Mouse (Mus musculus) forebrain, embryonic 10.5 days (tissue): ENCODE results near the gene Enox1. TPM values are rescaled to one million over a fixed set of nuclear protein-coding genes. Genes with fewer than 3 reads are reported as not detected.

Experiments
- DNase-seq: peaks from one replicate; pipeline ENCODE4 v3.0.0-alpha.2; 2017; ENCODE audit warnings: low spot score; ENCODE audit errors: extremely low spot score
- H3K27ac ChIP-seq: fragments of 300-500 bp; sonication (generic); 2 replicates; pipeline ENCODE4 v1.5.1; 2016; ENCODE audit warnings: mild to moderate bottlenecking
- H3K27me3 ChIP-seq: fragments of 300-500 bp; sonication (generic); 2 replicates; pipeline ENCODE4 v1.6.1; 2016; ENCODE audit warnings: mild to moderate bottlenecking; ENCODE audit not compliant: poor library complexity, severe bottlenecking
- H3K36me3 ChIP-seq: fragments of 300-500 bp; sonication (generic); replicated peaks from 2 replicates; pipeline ENCODE4 v1.6.1; 2016; ENCODE audit warnings: mild to moderate bottlenecking, moderate library complexity
- H3K4me1 ChIP-seq: fragments of 300-500 bp; sonication (generic); 2 replicates; pipeline ENCODE4 v1.6.1; 2016
- H3K4me3 ChIP-seq: fragments of 300-500 bp; sonication (generic); 2 replicates; pipeline ENCODE4 v1.5.1; 2016; ENCODE audit warnings: mild to moderate bottlenecking, moderate library complexity
- H3K9me3 ChIP-seq: fragments of 300-500 bp; sonication (generic); 2 replicates; pipeline ENCODE4 v1.6.1; 2016; ENCODE audit warnings: mild to moderate bottlenecking, moderate library complexity
- WGBS: fragments of 180-500 bp; shearing (Covaris S2); methylation state at CpG from one replicate; pipeline ENCODE4 v1.1.7; 2016; 5-methylcytosine and 5-hydroxymethylcytosine counted together
- polyA plus RNA-seq: library from polyadenylated mRNA; unstranded; fragments of >200 nt; fragmentation: Nextera tagmentation; extraction: Ambion mirVana; gene quantifications from 2 replicates; pipeline ENCODE4 v1.2.1, GENCODE M21; 2016

Enox1 gene
- polyA plus RNA-seq, 1 experiment from 2014 or later = 11.9 TPM

DNA sequence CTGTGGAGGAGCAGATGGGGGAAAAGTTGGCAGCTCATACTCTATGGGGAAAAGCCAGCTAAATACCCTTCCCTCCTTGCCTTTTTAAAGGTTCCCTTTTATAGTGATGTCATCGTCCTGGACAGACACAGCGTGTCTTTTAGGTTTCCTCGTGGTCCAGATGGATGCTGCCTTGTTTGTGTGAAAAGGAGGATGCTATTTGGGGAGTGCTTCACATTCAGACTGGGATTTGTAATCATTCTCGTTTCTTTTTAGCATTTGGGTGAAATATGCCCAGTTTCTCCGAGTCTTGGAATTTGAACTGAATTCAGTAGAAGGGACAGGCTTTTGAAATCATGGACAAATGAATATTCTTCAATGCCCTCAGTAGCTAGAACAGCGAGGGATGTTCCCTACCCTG, 58.3 kb downstream of the Enox1 start:
- H3K4me1 ChIP-seq = no peaks in the 10 kb centered on the region
- H3K27me3 ChIP-seq = no peaks in the 10 kb centered on the region
- no peak for DNase-seq
- no peak overlapping the region for H3K27ac ChIP-seq
- no peaks in the 10 kb centered on the region for H3K36me3 ChIP-seq
- H3K9me3 ChIP-seq = no peaks in the 10 kb centered on the region
- 93% methylated on average over 6 of the region's 6 CpGs for WGBS
- H3K4me3 ChIP-seq = no peak overlapping the region

GRCm38 (mm10) chr14:77225346-77225745, 68.8 kb downstream of the Enox1 start:
- H3K4me3 ChIP-seq = no peak overlapping the region
- DNase-seq = no peak
- H3K4me1 ChIP-seq = no peaks in the 10 kb centered on the region
- H3K27ac ChIP-seq = no peak overlapping the region
- H3K9me3 ChIP-seq = no peaks in the 10 kb centered on the region
- H3K36me3 ChIP-seq = no peaks in the 10 kb centered on the region
- no peaks in the 10 kb centered on the region for H3K27me3 ChIP-seq
- WGBS = 92% methylated on average over 10 of the region's 10 CpGs

DNA sequence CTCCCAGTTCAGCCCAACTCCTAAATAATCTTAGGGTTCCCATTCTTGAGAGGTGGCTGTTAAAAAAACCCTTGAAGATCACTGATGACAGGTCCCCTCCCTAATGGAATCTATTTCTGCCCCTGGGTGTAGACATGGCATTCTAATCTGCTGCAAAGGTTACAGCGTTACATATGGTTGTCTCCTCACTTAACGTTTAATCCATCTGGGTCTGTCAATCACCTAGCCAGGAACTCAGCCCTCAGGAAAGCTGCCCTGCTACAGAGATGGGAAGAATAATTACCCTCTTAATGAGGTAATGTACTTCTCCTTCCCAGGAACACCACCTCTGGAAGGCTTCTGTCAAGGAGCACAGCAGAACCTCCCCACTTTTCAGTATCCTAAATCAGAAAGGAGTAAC, 82.2 kb downstream of the Enox1 start:
- WGBS = 89% methylated on average over 2 of the region's 2 CpGs
- no peak overlapping the region for H3K27ac ChIP-seq

DNA sequence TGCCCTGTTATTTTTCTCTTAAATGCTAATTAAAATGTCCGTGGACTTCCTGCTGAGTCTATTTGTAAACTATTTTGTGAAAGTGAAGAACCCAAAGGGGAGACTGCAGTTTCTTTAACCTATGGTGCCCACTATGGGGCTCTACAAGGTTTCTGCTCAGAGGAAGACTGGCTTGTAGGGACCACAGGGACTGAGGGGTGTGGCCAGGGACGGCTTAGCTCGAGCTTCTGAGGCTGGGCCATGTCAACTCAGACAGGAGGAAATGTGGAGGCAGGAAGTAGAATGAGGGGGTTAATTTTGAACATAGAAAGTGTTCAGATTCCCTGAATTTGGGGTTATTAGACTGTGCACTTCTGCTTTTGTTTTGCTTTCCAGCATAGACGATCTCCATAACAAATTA, 82.8 kb downstream of the Enox1 start:
- 60% methylated on average over 4 of the region's 4 CpGs for WGBS
- Histone ChIP-seq H3K9me3 (no peaks in the 10 kb centered on the region), H3K4me3 (no peak overlapping the region), H3K27me3 (no peaks in the 10 kb centered on the region), H3K36me3 (no peaks in the 10 kb centered on the region), H3K4me1 (peaks cover 4% of the 10 kb centered on the region; the same call in 1 of the 2 replicates), H3K27ac (no peak overlapping the region)
- no peak for DNase-seq

More for the DNA sequence above, 82.2 kb downstream of the Enox1 start:
- H3K36me3 ChIP-seq = no peaks in the 10 kb centered on the region
- peaks cover 4% of the 10 kb centered on the region; the same call in 1 of the 2 replicates for H3K4me1 ChIP-seq
- H3K4me3 ChIP-seq = no peak overlapping the region
- DNase-seq = no peak
- no peaks in the 10 kb centered on the region for H3K9me3 ChIP-seq
- H3K27me3 ChIP-seq = no peaks in the 10 kb centered on the region

DNA sequence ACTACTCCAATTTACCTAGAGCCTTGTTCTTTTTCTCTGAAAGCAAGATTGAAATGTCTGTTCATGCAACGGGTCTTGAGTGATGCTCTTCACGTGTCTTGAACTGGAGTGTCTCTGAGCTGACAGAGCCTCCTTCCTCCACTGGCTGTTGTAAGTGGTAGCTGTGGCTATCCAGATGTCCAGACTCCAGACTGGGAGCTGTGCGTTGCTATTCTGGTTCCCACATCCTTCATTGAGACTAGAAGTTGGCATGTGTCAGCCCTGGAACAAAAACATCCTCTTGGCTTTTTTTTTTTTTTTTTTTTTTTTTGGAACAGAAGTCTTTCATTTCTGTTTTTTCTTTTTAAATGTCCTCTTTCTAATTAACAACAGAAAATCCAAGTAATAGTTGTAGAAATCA, 90.4 kb downstream of the Enox1 start:
- WGBS = 92% methylated on average over 3 of the region's 3 CpGs
- no peak overlapping the region for H3K27ac ChIP-seq
- peaks cover 5% of the 10 kb centered on the region; the same call in 1 of the 2 replicates for H3K4me1 ChIP-seq
- no peaks in the 10 kb centered on the region for H3K27me3 ChIP-seq
- no peak overlapping the region for H3K4me3 ChIP-seq
- no peaks in the 10 kb centered on the region for H3K36me3 ChIP-seq
- no peak for DNase-seq
- peaks cover 4% of the 10 kb centered on the region; the same call in 1 of the 2 replicates for H3K9me3 ChIP-seq

DNA sequence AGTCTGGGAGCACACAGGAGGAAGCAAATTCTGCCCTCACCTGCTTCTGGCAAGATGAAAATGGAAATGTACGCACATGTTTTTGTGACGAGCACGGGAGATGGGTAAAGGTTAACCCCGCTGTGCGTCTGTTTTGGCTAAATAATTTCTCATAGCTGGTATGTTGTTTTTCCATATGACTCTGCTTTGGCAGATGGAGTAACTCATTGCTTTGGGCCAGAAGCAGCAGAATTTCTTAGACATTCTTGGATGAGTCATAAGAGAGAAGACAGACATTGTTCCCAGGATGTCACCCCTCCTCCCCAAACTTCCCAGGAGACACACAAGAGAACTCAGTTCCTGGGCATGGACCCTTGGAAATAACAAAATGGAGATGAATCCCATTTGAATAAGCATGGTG, 91.9 kb downstream of the Enox1 start:
- H3K27ac ChIP-seq = no peak overlapping the region
- H3K4me3 ChIP-seq = no peak overlapping the region
- 93% methylated on average over 5 of the region's 5 CpGs for WGBS
- H3K4me1 ChIP-seq = peaks cover 5% of the 10 kb centered on the region; the same call in 1 of the 2 replicates
- H3K27me3 ChIP-seq = no peaks in the 10 kb centered on the region
- no peak for DNase-seq
- H3K9me3 ChIP-seq = peaks cover 4% of the 10 kb centered on the region; the same call in 1 of the 2 replicates
- no peaks in the 10 kb centered on the region for H3K36me3 ChIP-seq

- peaks cover 4% of the 10 kb centered on the region; the same call in 1 of the 2 replicates for H3K9me3 ChIP-seq
- no peak overlapping the region for H3K4me3 ChIP-seq
- no peaks in the 10 kb centered on the region for H3K27me3 ChIP-seq
- WGBS = 86% methylated on average over 7 of the region's 7 CpGs
- H3K4me1 ChIP-seq = peaks cover 5% of the 10 kb centered on the region; the same call in 1 of the 2 replicates
- no peak for DNase-seq
- no peak overlapping the region for H3K27ac ChIP-seq
- H3K36me3 ChIP-seq = no peaks in the 10 kb centered on the region
Observed at GRCm38 (mm10) chr14:77248946-77249345, 92.4 kb downstream of the Enox1 start.

GRCm38 (mm10) chr14:77250652-77251238, 94.2 kb downstream of the Enox1 start:
- peaks cover 2% of the 10 kb centered on the region; the same call in 1 of the 2 replicates for H3K9me3 ChIP-seq
- peaks cover 5% of the 10 kb centered on the region; the same call in 1 of the 2 replicates for H3K4me1 ChIP-seq
- 29% methylated on average over 2 of the region's 2 CpGs for WGBS
- H3K27me3 ChIP-seq = no peaks in the 10 kb centered on the region
- H3K27ac ChIP-seq = no peak overlapping the region
- no peaks in the 10 kb centered on the region for H3K36me3 ChIP-seq
- no peak overlapping the region for H3K4me3 ChIP-seq
- no peak for DNase-seq

- Histone ChIP-seq H3K36me3 (no peaks in the 10 kb centered on the region), H3K27me3 (no peaks in the 10 kb centered on the region), H3K4me3 (no peak overlapping the region), H3K4me1 (peaks cover 5% of the 10 kb centered on the region; the same call in 1 of the 2 replicates), H3K27ac (no peak overlapping the region), H3K9me3 (no peaks in the 10 kb centered on the region)
- no peak for DNase-seq
- 80% methylated on average over 3 of the region's 3 CpGs for WGBS
Observed at GRCm38 (mm10) chr14:77255201-77255600, 98.6 kb downstream of the Enox1 start.

GRCm38 (mm10) chr14:77255711-77256110, 99.1 kb downstream of the Enox1 start:
- DNase-seq = no peak
- Histone ChIP-seq H3K27me3 (no peaks in the 10 kb centered on the region), H3K4me1 (peaks cover 3% of the 10 kb centered on the region; the same call in 1 of the 2 replicates), H3K36me3 (no peaks in the 10 kb centered on the region), H3K4me3 (no peak overlapping the region), H3K27ac (no peak overlapping the region), H3K9me3 (no peaks in the 10 kb centered on the region)
- WGBS = 94% methylated on average over 6 of the region's 6 CpGs

DNA sequence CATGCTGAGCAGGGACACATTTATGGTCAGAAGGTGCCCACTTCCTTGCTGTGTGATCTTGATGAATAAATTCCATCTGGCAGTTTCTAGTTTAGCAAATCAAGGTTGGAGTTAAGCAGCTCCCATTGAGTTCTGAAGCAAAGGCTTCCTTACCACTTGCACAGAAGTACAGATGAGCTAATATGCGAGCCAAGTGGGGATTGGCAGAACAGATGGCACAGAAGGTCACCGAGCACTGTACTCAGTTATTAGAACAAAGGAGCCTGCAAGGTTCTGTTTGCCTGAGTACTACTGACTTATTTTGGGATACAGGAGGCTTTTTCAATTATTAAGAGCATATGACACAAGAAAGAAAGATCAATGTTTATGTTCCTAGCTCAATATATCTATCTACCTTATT, 100.4 kb downstream of the Enox1 start:
- no peak overlapping the region for H3K27ac ChIP-seq
- WGBS = 82% methylated on average over 2 of the region's 2 CpGs
- no peaks in the 10 kb centered on the region for H3K9me3 ChIP-seq
- no peaks in the 10 kb centered on the region for H3K4me1 ChIP-seq
- H3K27me3 ChIP-seq = no peaks in the 10 kb centered on the region
- no peaks in the 10 kb centered on the region for H3K36me3 ChIP-seq
- DNase-seq = no peak
- H3K4me3 ChIP-seq = no peak overlapping the region

DNA sequence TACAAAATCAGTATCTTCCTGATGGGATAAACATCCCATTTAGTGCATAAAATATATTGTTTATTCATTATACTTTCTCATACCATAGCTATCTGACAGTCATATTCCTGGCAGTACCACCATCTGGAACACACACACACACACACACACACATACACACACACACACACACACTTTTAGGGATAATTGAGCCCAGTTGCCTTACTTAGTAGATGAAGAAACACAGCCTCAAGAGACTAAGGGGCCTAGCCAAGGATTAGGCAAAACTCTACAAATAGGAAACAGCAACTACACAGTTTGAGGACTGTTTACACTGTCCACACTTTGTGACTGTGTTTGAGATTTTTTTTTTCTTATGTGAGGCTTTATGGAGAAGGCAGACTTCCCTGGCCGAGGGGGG, 100.9 kb downstream of the Enox1 start:
- Histone ChIP-seq H3K36me3 (no peaks in the 10 kb centered on the region), H3K27me3 (no peaks in the 10 kb centered on the region; the same call in 1 of the 2 replicates), H3K4me1 (no peaks in the 10 kb centered on the region), H3K27ac (no peak overlapping the region), H3K4me3 (no peak overlapping the region), H3K9me3 (no peaks in the 10 kb centered on the region)
- DNase-seq = no peak
- 83% methylated on average over 1 of the region's 1 CpGs for WGBS

- H3K9me3 ChIP-seq = no peaks in the 10 kb centered on the region
- 78% methylated on average over 4 of the region's 4 CpGs for WGBS
- no peak for DNase-seq
- H3K4me3 ChIP-seq = no peak overlapping the region
- 0 out of 2 replicates have a peak, but pooled peaks cover 2% of the 10 kb centered on the region for H3K4me1 ChIP-seq
- H3K27ac ChIP-seq = no peak overlapping the region
- no peaks in the 10 kb centered on the region; the same call in 1 of the 2 replicates for H3K27me3 ChIP-seq
- no peaks in the 10 kb centered on the region for H3K36me3 ChIP-seq
Observed at GRCm38 (mm10) chr14:77258186-77258585, 101.6 kb downstream of the Enox1 start.
